Mouse (Mus musculus) 416B (cell line): ENCODE results near the gene Atp13a1.
A peak's percentile ranks its signal among the peaks of the same experiment; 100 is the strongest.

Experiments used
- DNase-seq: peaks from one replicate; pipeline ENCODE4 v3.0.0; 2011; ENCODE audit warnings: low read depth

Gene Atp13a1

DNA sequence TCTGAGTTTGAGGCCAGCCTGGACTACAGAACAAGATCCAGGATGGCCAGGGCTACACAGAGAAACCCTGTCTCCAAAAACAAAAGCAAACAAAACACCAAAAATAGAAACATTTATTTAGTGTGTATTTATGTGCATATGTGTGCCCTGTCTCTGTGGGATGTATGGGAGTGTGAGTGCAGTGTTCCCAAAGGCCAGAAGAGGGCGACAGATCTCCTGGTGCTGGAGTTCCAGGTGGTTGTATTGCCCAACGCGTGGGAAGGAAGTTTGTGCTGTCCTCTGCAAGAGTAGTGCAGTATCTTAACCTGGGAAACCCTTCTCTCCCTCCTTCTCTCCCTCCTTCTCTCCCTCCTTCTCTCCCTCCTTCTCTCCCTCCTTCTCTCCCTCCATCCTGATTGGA is 58.9 kb downstream of the Atp13a1 start:
- peak; percentile 59 for DNase-seq

GRCm38 (mm10) chr8:69850926-69851506 is 60.1 kb downstream of the Atp13a1 start:
- peak; percentile 64 for DNase-seq

- DNase-seq, result peak; percentile 31
Measured at GRCm38 (mm10) chr8:69853869-69854268, 62.9 kb downstream of the Atp13a1 start.
